Comparison of ENCODE assay signal across 32 mouse cellular contexts in the genomic region with DNA sequence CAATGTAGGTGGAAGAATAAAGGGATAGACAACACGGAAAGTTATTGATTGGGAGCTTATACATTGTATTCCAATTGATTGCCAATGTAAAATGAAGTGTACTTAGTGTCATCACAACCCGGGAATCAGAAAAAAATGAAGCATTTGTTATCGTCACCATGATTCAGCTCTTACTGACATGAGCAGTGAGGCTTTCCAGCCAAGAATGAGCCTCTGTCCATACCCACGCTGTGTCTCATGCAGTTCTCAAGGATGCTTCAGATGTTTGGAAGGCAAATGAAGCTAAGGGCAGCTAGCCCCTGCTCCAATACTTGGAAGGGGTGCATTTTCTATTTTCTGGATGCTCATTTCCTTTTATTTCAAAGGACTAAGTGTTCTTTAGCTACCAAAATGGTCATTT.
DNase-seq lines count a peak whose midpoint lies in the region; ATAC-seq lines count a peak whose summit lies in the region.
"Had no signal": no experiment of that assay in that cellular context is flagged by ENCODE, and none has a peak within 500 bp of the region (broad histone marks: within the 10 kb centered on the region; RNA-seq: fewer than 3 reads in every experiment).

No protein-coding gene starts in this region.

- DNase-seq in adrenal gland, adult 2 months = peak; percentile 47
- DNase-seq in adrenal gland, postnatal 25 days = no peak
- peak; percentile 78 for DNase-seq in midbrain, embryonic 11.5 days (ENCODE audit: low spot score, missing footprints)
- no peak for DNase-seq in urinary bladder, postnatal 10 days (ENCODE audit: low spot score)
- DNase-seq: cerebellum, adult 11 months; cerebellum, adult 9-10 months; cerebellum, postnatal 36 days; embryo, embryonic 11 days; gastrocnemius, postnatal 25 days; heart, adult 11 months; kidney, adult 11 months; kidney, postnatal 14 days; layer of hippocampus, adult 9-11 months; liver, embryonic 13.5 days; lung, adult 18-20 months; lung, postnatal 4 days; right cerebral cortex, postnatal 25 days had no signal

- H3K9me3 ChIP-seq in forebrain, embryonic 12.5 days = no peaks in the 10 kb centered on the region
- no peaks in the 10 kb centered on the region for H3K9me3 ChIP-seq in forebrain, embryonic 15.5 days
- no peaks in the 10 kb centered on the region for H3K9me3 ChIP-seq in midbrain, embryonic 11.5 days (ENCODE audit: control insufficient read depth, low read length)
- no peaks in the 10 kb centered on the region for H3K9me3 ChIP-seq in midbrain, embryonic 15.5 days
- H3K9me3 ChIP-seq: embryonic facial prominence, embryonic 13.5 days; heart, embryonic 10.5 days; heart, embryonic 15.5 days; hindbrain, embryonic 13.5 days; limb, embryonic 10.5 days; limb, embryonic 15.5 days; liver, embryonic 13.5 days; megakaryocyte, embryonic 14.5 days; midbrain, embryonic 13.5 days; stomach, embryonic 15.5 days had no signal

- peaks cover 10% of the 10 kb centered on the region; the same call in 1 of the 2 replicates for H3K27me3 ChIP-seq in forebrain, embryonic 12.5 days
- H3K27me3 ChIP-seq in forebrain, embryonic 15.5 days = 0 out of 2 replicates have a peak, but pooled peaks cover 4% of the 10 kb centered on the region
- no peaks in the 10 kb centered on the region for H3K27me3 ChIP-seq in midbrain, embryonic 11.5 days (ENCODE audit: control insufficient read depth, insufficient read depth, low read length)
- H3K27me3 ChIP-seq in midbrain, embryonic 15.5 days (replicated peaks) = no peaks in the 10 kb centered on the region
- H3K27me3 ChIP-seq: embryonic facial prominence, embryonic 13.5 days; heart, embryonic 15.5 days; hindbrain, embryonic 13.5 days; limb, embryonic 15.5 days; liver, embryonic 13.5 days; megakaryocyte, embryonic 14.5 days; midbrain, embryonic 13.5 days; stomach, embryonic 15.5 days had no signal

- no peak overlapping the region for H3K4me3 ChIP-seq in forebrain, embryonic 12.5 days (replicated peaks)
- H3K4me3 ChIP-seq in forebrain, embryonic 15.5 days = no peak overlapping the region
- H3K4me3 ChIP-seq in midbrain, embryonic 11.5 days (ENCODE audit: low read depth, low read length) = no peak overlapping the region
- H3K4me3 ChIP-seq in midbrain, embryonic 15.5 days = no peak overlapping the region
- H3K4me3 ChIP-seq: embryonic facial prominence, embryonic 13.5 days; heart, embryonic 10.5 days; heart, embryonic 15.5 days; hindbrain, embryonic 13.5 days; limb, embryonic 10.5 days; limb, embryonic 15.5 days; liver, embryonic 13.5 days; megakaryocyte, embryonic 14.5 days; midbrain, embryonic 13.5 days; stomach, embryonic 15.5 days had no signal

- WGBS in forebrain, embryonic 12.5 days = 43% methylated on average over 4 of the region's 4 CpGs
- 34% methylated on average over 4 of the region's 4 CpGs for whole genome bisulfite sequencing in forebrain, embryonic 15.5 days
- WGBS in midbrain, embryonic 11.5 days = 75% methylated on average over 4 of the region's 4 CpGs
- 67% methylated on average over 4 of the region's 4 CpGs for WGBS in midbrain, embryonic 15.5 days

- H3K27ac ChIP-seq in forebrain, embryonic 12.5 days = no peak overlapping the region
- H3K27ac ChIP-seq in forebrain, embryonic 15.5 days (replicated peaks) = no peak overlapping the region
- H3K27ac ChIP-seq in midbrain, embryonic 11.5 days (ENCODE audit: low read depth, low read length) = no peak overlapping the region
- no peak overlapping the region for H3K27ac ChIP-seq in midbrain, embryonic 15.5 days
- H3K27ac ChIP-seq: embryonic facial prominence, embryonic 13.5 days; heart, embryonic 10.5 days; heart, embryonic 15.5 days; hindbrain, embryonic 13.5 days; limb, embryonic 10.5 days; limb, embryonic 15.5 days; liver, embryonic 13.5 days; midbrain, embryonic 13.5 days; stomach, embryonic 15.5 days had no signal

- peak; percentile 27; the same call in 1 of the 2 replicates for ATAC-seq in forebrain, embryonic 12.5 days (ENCODE audit: low FRiP score)
- no peak for ATAC-seq in forebrain, embryonic 15.5 days (replicated peaks)
- ATAC-seq in midbrain, embryonic 11.5 days (ENCODE audit: low FRiP score) = no peak
- ATAC-seq in midbrain, embryonic 15.5 days (replicated peaks) = no peak
- ATAC-seq: CD4-positive, CD25-positive, alpha-beta regulatory T cell, adult 4 months; inflammation-experienced regulatory T-cells, adult 6 months; lung, postnatal 0 days; midbrain, embryonic 13.5 days had no signal

- no peak overlapping the region for H3K9ac ChIP-seq in forebrain, embryonic 12.5 days
- no peak overlapping the region for H3K9ac ChIP-seq in forebrain, embryonic 15.5 days (replicated peaks)
- H3K9ac ChIP-seq in midbrain, embryonic 11.5 days (ENCODE audit: low read length) = no peak overlapping the region
- H3K9ac ChIP-seq in midbrain, embryonic 15.5 days = no peak overlapping the region
- H3K9ac ChIP-seq: embryonic facial prominence, embryonic 13.5 days; heart, embryonic 15.5 days; hindbrain, embryonic 13.5 days; limb, embryonic 15.5 days; liver, embryonic 13.5 days; midbrain, embryonic 13.5 days; stomach, embryonic 15.5 days had no signal

- H3K4me1 ChIP-seq in forebrain, embryonic 12.5 days = peaks cover 3% of the 10 kb centered on the region; the same call in 1 of the 2 replicates
- 0 out of 2 replicates have a peak, but pooled peaks cover 3% of the 10 kb centered on the region for H3K4me1 ChIP-seq in forebrain, embryonic 15.5 days
- no peaks in the 10 kb centered on the region for H3K4me1 ChIP-seq in midbrain, embryonic 11.5 days (ENCODE audit: control insufficient read depth, insufficient read depth, low read length)
- H3K4me1 ChIP-seq in midbrain, embryonic 15.5 days = no peaks in the 10 kb centered on the region
- H3K4me1 ChIP-seq: heart, embryonic 10.5 days; heart, embryonic 15.5 days; hindbrain, embryonic 13.5 days; limb, embryonic 15.5 days; liver, embryonic 13.5 days; midbrain, embryonic 13.5 days; stomach, embryonic 15.5 days had no signal

- H3K4me2 ChIP-seq in forebrain, embryonic 12.5 days = no peak overlapping the region
- no peak overlapping the region for H3K4me2 ChIP-seq in forebrain, embryonic 15.5 days (replicated peaks)
- H3K4me2 ChIP-seq in midbrain, embryonic 11.5 days = no peak overlapping the region
- H3K4me2 ChIP-seq in midbrain, embryonic 15.5 days = no peak overlapping the region
- H3K4me2 ChIP-seq: embryonic facial prominence, embryonic 13.5 days; heart, embryonic 15.5 days; hindbrain, embryonic 13.5 days; limb, embryonic 15.5 days; liver, embryonic 13.5 days; midbrain, embryonic 13.5 days; stomach, embryonic 15.5 days had no signal

- no peaks in the 10 kb centered on the region for H3K36me3 ChIP-seq in forebrain, embryonic 12.5 days (replicated peaks)
- no peaks in the 10 kb centered on the region for H3K36me3 ChIP-seq in forebrain, embryonic 15.5 days
- no peaks in the 10 kb centered on the region for H3K36me3 ChIP-seq in midbrain, embryonic 11.5 days (ENCODE audit: control insufficient read depth, insufficient read depth, low read length)
- H3K36me3 ChIP-seq in midbrain, embryonic 15.5 days (replicated peaks) = no peaks in the 10 kb centered on the region
- H3K36me3 ChIP-seq: embryonic facial prominence, embryonic 13.5 days; heart, embryonic 10.5 days; heart, embryonic 15.5 days; hindbrain, embryonic 13.5 days; limb, embryonic 10.5 days; limb, embryonic 15.5 days; liver, embryonic 13.5 days; midbrain, embryonic 13.5 days; stomach, embryonic 15.5 days had no signal

Comparison
In these comparisons a context has a peak if more than half of its experiments do, and no peak if none do; other contexts are left out.
1. DNase-seq: peak in adrenal gland, adult 2 months (single experiment) and midbrain, embryonic 11.5 days (single experiment); none in adrenal gland, postnatal 25 days (single experiment) and urinary bladder, postnatal 10 days (single experiment).